Mouse (Mus musculus): ENCODE measurements at regions not wholly inside any gene's neighbourhood (a gene's known extent, or its start where the extent isn't known, plus 50 kb on each side); places are given as distances from the start of the nearest gene placed in this dataset.

DNA sequence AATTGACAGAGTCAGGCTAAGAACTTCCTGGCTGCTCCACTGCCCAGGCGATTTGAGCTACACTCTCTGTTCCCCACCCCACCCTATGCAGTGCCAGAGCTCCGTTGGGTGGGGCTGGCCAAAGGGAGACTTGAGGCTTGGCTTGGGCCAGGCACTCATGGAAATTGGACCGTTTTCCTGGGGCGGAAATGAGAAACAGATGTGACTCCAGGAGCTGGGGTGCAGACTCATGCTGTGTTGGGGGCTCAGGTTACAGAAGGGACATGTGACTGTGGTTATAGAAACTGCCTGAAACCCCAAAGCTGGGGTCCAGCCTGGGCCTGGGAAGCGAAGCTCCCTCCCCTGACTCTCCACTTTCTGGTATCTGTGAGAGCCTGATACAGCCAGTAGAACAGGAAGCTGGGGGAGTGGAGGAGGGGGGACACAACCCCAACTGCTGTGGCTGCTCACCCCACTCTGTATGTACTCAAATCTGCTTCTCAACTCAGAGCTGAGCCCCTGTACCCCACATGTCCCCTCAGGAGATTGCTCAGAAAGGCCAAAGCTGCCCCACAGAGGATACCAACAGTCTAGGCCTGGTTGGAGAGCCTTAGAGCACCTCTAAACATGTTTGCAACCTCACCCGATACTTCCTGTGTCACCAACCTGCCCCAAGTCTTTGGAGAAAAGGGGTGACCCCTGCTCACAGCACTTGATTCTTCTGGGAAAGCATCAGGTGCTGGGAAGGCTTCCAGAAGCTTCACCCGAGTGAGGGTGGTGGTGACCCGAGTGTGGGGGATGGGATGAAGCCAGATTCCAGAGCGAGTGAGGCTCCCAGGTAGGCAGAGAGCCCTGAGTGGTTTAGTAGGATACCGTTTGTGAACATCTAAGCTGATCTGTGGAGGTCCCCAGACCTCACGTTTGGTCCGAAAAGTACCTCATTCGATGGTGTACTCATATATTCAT, 142.9 kb upstream of the Haao start:
- TF ChIP-seq CTCF (IDR thresholded peaks at IDR 0.05; ENCODE audit: control insufficient read depth, insufficient read depth, low read length) (no peak), POLR2A (IDR thresholded peaks at IDR 0.05; ENCODE audit: borderline replicate concordance, control insufficient read depth, low read depth, low read length) (no peak)
